Mouse (Mus musculus) 3134 (cell line): ENCODE results near the gene Casp8.
"Not testable (repeated sequence)": the region's sequence is repeated elsewhere in the genome, so short reads cannot be mapped to it uniquely, and the experiment has no call there.

ENCODE experiments used
- DNase-seq: peaks from one replicate; pipeline ENCODE4 v3.0.0-alpha.2; 2011; ENCODE audit warnings: low spot score; ENCODE audit not compliant: insufficient read length; ENCODE audit errors: extremely low read depth

Casp8 gene

DNA sequence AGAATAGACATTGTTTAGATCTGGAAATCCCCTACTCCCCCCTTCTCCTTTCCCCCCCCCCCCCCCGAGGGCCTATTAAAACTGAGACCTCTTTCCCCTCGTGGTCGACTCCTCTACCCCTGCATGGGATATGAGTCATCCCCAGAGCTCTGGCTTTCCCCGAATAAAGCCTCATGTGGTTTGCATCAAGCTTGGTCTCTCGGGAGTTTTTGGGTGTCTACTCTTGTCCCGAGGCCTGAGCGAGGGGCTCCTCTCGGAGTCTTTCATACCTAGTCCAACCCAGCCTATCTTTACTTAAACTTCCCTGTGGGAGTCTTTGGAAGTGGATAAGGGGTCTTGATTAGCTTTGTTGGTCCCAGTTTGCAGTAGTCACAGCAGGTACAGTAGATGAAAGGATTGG, 97.2 kb downstream of the Casp8 start:
- not testable (repeated sequence) for DNase-seq
